Mouse (Mus musculus) kidney, adult 2 months (tissue): ENCODE results near the gene Gm8126. TPM values are rescaled to one million over a fixed set of nuclear protein-coding genes. Genes with fewer than 3 reads are reported as not detected.
"Not testable (repeated sequence)": the region's sequence is repeated elsewhere in the genome, so short reads cannot be mapped to it uniquely, and the experiment has no call there.

ENCODE experiments used
- DNase-seq: peaks from one replicate; pipeline ENCODE4 v3.0.0; 2021
- H3K27ac ChIP-seq: fragments of 200-500 bp; 2 replicates; pipeline ENCODE4 v1.5.1; 2012; ENCODE audit warnings: low read depth, low read length, control low read depth, inconsistent platforms; ENCODE audit not compliant: insufficient read depth
- H3K27me3 ChIP-seq: fragments of 200-500 bp; replicated peaks from 2 replicates; pipeline ENCODE4 v1.6.1; 2012; ENCODE audit warnings: mild to moderate bottlenecking, moderate library complexity, low read length, inconsistent platforms; ENCODE audit not compliant: control insufficient read depth, insufficient read depth
- H3K36me3 ChIP-seq: fragments of 200-500 bp; 2 replicates; pipeline ENCODE4 v1.6.1; 2012; ENCODE audit warnings: mild to moderate bottlenecking, moderate library complexity, low read length, inconsistent platforms; ENCODE audit not compliant: control insufficient read depth, insufficient read depth
- H3K4me1 ChIP-seq: fragments of 200-500 bp; 2 replicates; pipeline ENCODE4 v1.6.1; 2011; ENCODE audit warnings: low read length; ENCODE audit not compliant: control insufficient read depth, insufficient read depth
- H3K4me3 ChIP-seq: fragments of 200-500 bp; 2 replicates; pipeline ENCODE4 v1.5.1; 2011; ENCODE audit warnings: mild to moderate bottlenecking, low read depth, low read length, control low read depth; ENCODE audit not compliant: insufficient read depth
- WGBS: fragments of 180-500 bp; shearing (Covaris S2); methylation state at CpG from one replicate; pipeline ENCODE4 v1.1.7; 2018; 5-methylcytosine and 5-hydroxymethylcytosine counted together
- polyA plus RNA-seq: library from polyadenylated mRNA; depleted of rRNA; stranded (reverse); fragments of >200 nt; gene quantifications from 2 replicates; pipeline ENCODE4 v1.2.3, GENCODE M21; 2012; rRNA removed

Gm8126 gene
- polyA plus RNA-seq, 1 experiment: 0.50 TPM

DNA sequence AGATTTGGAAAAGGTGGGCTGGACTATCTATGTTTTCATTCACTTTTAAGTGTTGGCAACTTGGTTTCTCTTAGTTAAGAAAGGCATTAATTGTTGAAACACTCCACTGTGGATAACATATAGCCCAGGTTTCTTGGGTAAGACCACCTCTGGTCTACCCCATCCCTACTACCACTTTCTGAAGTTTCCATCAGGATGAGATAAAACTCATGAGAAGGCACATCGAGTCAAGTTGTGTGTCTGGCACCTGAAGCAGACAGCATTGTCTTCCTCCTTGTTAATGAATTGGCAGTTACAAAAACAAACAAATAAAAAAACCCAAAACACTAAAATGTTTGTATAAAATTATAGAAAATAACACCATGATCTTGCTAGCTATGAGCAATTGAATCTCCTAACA lies 17.3 kb downstream of the Gm8126 start:
- not testable (repeated sequence) for H3K4me3 ChIP-seq, H3K27me3 ChIP-seq, H3K27ac ChIP-seq, H3K4me1 ChIP-seq, H3K36me3 ChIP-seq
- peak; percentile 23 for DNase-seq
- 78% methylated on average over 1 of the region's 1 CpGs for whole genome bisulfite sequencing

DNA sequence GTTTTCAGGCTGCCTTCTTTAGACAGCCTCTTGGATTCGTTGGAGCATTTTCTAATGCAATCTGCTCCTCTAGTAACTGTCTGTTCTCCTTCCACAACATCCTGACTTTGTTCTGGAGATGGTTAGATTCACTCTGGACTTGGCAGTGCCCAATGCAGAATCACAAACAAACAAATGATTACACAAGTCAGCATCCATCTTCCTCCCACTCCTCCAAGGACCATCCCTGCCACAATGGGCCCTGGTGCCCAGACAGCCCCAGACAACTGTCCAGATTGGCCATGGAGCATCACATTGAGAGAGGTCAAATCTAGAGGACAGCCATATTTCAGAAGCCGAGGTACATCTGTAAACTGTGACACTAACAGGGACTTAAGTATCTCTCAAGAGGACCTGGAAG lies 19.0 kb downstream of the Gm8126 start:
- H3K4me1 ChIP-seq, H3K27me3 ChIP-seq, H3K4me3 ChIP-seq, H3K27ac ChIP-seq, H3K36me3 ChIP-seq: not testable (repeated sequence)
- WGBS: 62% methylated on average over 2 of the region's 2 CpGs
- DNase-seq: peak; percentile 33

- H3K36me3 ChIP-seq, H3K27ac ChIP-seq, H3K27me3 ChIP-seq, H3K4me3 ChIP-seq, H3K4me1 ChIP-seq: not testable (repeated sequence)
- WGBS: 78% methylated on average over 4 of the region's 4 CpGs
- peak; percentile 31 for DNase-seq
These were observed 19.7 kb downstream of the Gm8126 start for GRCm38 (mm10) chr14:43278146-43278545.

DNA sequence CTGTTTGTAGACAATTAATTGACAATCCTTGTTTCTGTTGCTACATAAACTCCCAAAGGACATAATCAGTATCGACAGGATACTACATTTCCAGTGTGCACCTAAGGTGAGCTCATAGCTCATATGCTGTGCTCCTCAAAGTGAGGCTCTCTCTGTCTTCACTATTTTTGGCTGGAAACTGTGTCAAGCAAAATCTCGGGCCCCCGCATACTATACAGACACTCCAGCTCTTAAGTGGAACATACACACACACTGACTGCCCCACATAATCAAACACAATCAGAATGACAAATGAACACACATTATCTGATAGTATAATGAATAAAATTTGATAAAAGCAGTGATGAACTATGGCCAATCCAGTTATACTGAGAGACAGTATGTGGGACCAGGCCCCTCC lies 20.2 kb downstream of the Gm8126 start:
- not testable (repeated sequence) for H3K4me1 ChIP-seq, H3K27me3 ChIP-seq, H3K36me3 ChIP-seq, H3K27ac ChIP-seq, H3K4me3 ChIP-seq
- peak; percentile 31 for DNase-seq
- WGBS: 92% methylated on average over 3 of the region's 3 CpGs

DNA sequence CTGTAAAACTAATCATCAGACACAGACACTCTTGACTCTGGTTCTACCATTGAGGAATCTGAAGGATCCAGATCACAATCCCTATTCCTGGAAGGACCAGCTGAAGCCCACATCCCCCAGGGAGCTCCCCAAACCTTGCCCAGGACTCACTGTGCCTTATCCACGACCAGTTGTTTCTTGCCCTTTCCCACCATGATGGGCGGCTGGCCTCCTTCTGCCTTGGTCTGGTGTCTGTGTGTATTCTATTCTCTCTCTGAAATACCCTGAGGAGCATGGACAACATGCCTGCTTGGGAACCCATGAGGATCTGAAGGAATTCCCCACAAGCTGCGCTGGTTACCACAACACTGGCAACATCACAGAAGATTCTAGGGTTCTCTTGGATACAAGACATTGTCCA lies 35.1 kb downstream of the Gm8126 start, which contains the start of gene Gm8127:
Gene Gm8127, minus strand, starts transcription at position 330 of the 400 bp plus-strand sequence.
- H3K4me1 ChIP-seq, H3K4me3 ChIP-seq, H3K36me3 ChIP-seq, DNase-seq, H3K27me3 ChIP-seq, H3K27ac ChIP-seq: not testable (repeated sequence)
- WGBS: 76% methylated on average over 3 of the region's 3 CpGs

Other genes with a start within 250 kb of the Gm8126 start
- not detected in 2 replicates for gene Gm10376, start 243.0 kb upstream of the Gm8126 start, polyA plus RNA-seq
- 0.05 TPM in 1 of 2 replicates, not detected in the other for gene Gm8094, start 182.0 kb upstream of the Gm8126 start, polyA plus RNA-seq
- gene Gm8104, start 158.0 kb upstream of the Gm8126 start, polyA plus RNA-seq: 0.11 TPM in 1 of 2 replicates, not detected in the other
- 0.10 TPM in 1 of 2 replicates, not detected in the other for gene Gm7233, start 78.8 kb upstream of the Gm8126 start, polyA plus RNA-seq
- gene Gm8122, start 23.3 kb upstream of the Gm8126 start, polyA plus RNA-seq: 0.06 and 0.10 TPM in 2 replicates
- 0.08 and 0.30 TPM in 2 replicates for gene Gm9732, start 16.4 kb downstream of the Gm8126 start, polyA plus RNA-seq
- not detected in 2 replicates for gene Gm8127, start 35.2 kb downstream of the Gm8126 start, polyA plus RNA-seq
- not detected in 2 replicates for gene 1700001F09Rik, start 89.2 kb downstream of the Gm8126 start, polyA plus RNA-seq
- gene Gm8138, start 157.7 kb downstream of the Gm8126 start, polyA plus RNA-seq: 0.16 and 0.17 TPM in 2 replicates